Mouse (Mus musculus) embryo, embryonic 10.5 days (tissue): ENCODE measurements at regions not wholly inside any gene's neighbourhood (a gene's known extent, or its start where the extent isn't known, plus 50 kb on each side); places are given as distances from the start of the nearest gene placed in this dataset.

Experiments used
- DNase-seq: peaks from one replicate; pipeline ENCODE4 v3.0.0-alpha.2; 2015; ENCODE audit warnings: low spot score

- peak; percentile 91 for DNase-seq
Observed at GRCm38 (mm10) chr16:49278478-49278877, 221.2 kb downstream of the Myh15 start.

- no peak for DNase-seq
Observed at GRCm38 (mm10) chr16:49288096-49288714, 230.9 kb downstream of the Myh15 start.

DNA sequence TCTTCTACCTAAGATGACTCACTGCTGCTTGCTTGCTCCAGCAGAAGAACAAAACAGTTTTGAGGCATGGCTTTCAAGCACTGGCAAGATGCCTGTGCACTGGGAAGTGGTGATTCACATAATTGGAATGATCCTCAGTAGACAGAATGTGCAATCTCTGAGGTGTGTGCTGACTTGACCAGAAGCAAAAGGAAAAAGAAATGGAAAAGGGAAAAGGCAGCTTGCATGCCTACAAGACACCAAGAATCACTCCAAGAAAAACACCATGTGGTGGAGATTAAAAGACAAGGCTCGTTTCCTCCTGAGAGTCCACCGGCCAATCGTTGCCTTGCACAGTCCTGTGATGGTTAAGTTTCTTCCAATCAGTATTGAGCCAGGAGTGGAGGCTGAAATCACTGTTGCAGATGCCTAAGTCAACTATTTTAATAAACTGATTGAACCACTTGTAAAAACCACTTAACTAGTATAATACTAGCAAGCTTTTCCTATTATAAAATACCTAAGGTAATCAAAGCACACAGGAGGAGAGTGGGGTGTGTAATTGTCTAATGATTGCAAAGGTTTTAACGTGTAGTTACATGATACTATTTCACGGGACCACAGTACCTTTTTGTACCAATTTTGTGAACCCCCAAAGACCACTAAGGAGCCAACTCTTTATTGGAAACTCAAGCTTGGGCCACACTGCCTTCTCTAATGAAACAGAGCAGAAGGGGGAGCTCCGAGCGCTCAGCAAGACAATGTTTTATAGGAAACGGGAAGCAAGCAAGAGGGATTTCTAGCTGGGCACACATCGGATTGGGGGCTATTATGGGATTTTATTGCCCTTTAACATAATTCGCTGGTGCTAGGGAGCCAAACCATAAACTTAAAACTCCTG, 232.2 kb downstream of the Myh15 start:
- DNase-seq, result no peak

DNA sequence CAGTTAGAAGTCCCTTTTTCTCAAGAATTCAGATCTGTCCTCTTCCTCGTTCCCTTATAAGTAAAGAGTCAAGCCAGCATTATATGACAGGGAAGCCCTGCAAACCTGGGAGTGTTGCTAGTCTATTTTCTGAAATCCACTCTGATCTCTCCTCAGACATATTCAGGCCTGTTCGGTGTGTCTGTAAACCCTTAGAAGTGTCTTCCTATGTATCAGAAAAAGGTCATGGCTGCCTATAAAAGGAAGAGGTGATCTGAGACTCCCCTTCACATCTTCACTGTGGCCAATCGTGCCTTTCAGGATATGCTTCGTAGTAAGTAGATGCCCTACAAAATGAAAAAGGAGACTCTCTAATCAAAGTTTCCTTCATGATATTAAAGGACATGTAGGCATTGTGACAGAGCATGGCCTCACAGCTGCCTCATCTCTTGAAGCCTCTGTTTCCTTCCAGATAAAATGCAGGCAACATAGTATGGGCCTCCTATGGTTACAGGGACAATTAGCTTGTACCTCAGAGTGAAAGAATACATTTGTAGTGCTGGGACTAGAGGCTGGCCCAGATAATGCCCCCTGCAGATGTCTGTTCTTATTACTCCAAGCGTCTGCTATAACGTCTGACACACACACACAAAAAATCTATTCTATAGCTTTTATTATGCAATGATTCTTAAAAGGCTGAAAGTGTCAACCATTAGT, 246.5 kb downstream of the Myh15 start:
- DNase-seq, result no peak

- no peak for DNase-seq
Observed at GRCm38 (mm10) chr16:49304354-49304753, 247.1 kb downstream of the Myh15 start.

DNA sequence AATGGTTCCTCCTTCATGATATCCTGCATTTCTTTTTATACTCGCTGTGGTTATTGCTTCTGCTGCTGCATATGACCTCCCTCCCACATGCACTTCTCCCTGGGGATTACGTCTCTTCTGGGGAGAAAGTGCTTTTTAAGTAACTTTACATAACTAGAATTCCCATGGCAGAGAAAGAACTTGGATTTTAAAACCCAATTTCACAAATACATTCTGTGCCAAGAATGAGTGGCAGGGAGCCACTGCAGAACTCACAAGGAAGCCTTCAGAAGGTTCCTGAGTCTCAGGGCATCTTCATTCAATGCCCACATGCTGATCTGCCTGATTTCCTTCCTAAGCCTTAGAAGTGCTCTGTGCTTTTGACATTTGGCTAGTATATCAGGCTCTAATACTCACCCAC, 259.8 kb downstream of the Myh15 start:
- DNase-seq, result no peak

DNA sequence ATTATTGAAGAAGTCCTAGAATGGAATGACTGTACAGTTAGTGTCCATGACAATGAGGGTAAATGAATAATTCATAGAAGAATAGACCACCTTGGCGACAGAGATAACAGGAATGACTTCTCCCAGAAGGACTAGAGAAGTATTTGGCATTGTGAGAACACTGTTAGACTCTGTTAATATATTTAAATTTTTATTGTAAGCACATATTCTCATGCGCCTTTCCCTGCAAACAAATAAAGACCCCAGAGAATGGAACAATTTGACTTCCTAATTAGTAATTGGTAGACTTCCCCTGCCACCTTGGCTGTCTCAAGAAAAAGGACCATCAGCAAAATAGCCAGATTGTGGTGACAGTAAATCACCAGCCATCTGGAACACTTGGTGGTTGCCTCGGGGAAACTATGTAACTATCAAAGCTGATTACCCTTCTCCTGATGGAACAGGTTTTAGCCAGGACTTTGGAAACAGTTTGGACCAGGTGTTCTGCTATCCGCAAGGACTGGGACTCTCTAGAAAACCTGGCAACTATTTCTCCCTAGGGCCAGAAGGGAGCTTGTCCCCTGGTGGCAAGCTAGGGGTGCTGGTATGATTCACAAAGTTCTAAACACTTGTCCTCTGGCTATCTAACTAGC, 261.9 kb downstream of the Myh15 start:
- no peak for DNase-seq

GRCm38 (mm10) chr16:49319774-49320173, 262.5 kb downstream of the Myh15 start:
- no peak for DNase-seq

GRCm38 (mm10) chr16:49321951-49322350, 264.7 kb downstream of the Myh15 start:
- DNase-seq, result no peak

DNA sequence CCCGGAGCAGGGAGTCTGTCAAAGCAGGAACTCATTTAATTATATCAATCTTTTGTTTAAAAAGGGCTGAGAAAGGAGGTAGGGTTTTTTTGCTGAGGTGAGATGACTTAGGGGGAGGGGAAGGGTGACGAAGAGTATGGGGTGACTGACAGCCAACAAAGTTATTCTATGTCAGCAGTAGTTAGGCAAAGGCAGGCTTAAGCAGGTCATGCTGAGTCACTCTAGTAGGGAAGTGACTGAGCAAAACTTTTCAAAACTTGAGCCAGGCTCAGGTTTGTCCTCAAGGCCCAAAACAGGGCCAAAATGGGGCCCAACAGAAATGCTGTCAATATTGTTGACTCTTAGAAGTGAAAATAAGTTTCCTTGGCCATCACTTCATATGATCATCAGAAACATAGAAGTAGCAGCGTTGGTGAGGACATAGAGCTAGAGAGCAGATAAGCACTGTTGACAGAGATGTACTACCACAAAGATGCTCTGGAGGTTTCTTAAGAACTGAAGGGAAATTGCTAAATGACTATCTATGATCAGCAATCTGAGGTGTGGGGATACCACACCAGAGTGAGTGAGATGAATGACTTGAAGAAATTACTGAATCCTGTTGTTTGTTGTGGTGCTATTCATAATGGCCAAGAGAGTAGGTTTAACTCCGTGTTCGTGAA, 273.6 kb downstream of the Myh15 start:
- DNase-seq, result no peak

DNA sequence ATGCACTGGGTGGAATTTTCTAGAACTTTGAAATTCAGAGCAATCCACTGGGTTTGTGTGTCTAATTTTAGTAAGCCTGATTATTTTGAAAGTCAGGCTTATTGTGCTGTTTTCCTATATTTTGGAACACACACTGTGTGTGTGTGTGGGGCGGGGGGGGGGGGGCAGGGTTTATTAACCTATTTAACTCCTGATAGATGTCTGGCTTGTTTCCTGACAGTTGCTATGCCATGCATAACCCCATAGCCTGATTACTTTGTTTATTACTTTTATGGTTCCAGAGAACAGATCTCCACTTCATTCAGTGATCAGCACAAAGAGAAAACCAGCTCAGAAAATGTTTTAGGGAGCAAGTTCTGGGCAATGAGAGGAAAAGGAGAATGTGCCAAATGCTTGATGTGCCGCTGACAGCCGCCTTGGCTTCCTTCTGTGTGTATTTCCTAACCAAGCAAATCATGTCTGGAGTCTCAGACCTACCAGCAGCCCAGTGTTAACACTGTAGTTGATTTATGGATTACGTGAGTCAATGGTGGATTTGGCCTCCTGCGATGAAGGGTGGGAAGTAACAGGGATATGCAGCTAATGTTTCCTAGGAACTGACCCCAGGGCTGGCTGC, 274.9 kb downstream of the Myh15 start:
- DNase-seq, result no peak

GRCm38 (mm10) chr16:49335916-49336315, 278.6 kb downstream of the Myh15 start:
- no peak for DNase-seq

GRCm38 (mm10) chr16:49337948-49338347, 280.7 kb downstream of the Myh15 start:
- DNase-seq, result no peak

DNA sequence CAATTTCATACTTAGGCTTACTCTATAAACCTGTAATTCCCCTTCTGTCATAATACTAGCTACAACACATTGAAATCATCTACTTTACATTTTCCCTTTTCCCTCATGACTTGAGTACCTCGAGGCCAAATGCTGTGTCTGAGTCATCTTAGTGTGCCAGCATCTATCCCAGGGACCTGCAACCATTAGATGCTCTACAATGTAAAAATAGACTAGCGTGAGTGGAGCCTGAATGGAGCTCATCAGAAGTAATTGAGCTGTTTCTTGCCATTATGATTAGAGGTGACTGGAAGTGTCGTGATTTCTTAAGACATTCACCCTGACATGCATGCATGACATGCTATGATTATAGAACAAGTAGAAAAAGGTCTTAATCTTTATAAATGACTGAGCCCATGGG, 301.1 kb downstream of the Myh15 start:
- DNase-seq, result no peak

DNA sequence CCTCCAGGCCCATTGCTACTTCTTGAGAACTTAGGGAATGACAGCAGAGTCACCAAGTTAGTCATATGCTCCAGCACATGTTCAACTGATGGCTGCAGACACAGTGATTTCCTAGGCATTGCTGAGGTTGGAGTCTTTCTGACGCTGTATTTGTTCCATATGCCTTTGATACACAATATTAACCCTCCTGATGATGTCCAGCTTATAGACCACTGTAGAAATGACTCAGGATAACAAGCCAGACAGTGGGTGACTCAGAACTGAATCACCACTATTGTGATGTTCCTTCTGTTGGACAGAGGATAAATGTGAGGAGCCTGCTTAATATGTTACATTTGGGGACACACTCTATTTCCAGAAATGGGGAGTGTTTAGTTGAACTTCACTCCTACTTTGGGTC, 304.4 kb downstream of the Myh15 start:
- DNase-seq, result no peak

DNA sequence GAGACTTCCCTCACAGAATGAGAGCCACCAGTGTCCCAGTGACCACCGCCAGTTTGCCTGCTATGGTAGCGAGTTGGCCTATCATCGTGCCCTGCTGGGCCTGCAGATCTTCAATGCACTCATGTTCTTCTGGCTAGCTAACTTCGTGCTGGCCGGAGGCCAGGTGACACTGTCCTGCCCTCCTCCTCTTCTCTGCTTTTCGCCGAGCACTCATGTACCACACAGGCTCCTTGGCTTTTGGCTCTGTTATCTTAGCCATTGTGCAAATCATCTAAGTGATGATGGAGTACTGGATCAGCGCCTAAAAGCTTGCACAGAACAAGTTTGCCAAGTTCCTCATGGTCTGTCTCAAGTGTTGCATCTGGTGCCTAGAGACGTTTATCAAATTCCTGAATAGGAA, 312.2 kb downstream of the Myh15 start:
- DNase-seq, result no peak

- DNase-seq, result no peak
Observed at GRCm38 (mm10) chr16:49375108-49375507, 317.8 kb downstream of the Myh15 start.

DNA sequence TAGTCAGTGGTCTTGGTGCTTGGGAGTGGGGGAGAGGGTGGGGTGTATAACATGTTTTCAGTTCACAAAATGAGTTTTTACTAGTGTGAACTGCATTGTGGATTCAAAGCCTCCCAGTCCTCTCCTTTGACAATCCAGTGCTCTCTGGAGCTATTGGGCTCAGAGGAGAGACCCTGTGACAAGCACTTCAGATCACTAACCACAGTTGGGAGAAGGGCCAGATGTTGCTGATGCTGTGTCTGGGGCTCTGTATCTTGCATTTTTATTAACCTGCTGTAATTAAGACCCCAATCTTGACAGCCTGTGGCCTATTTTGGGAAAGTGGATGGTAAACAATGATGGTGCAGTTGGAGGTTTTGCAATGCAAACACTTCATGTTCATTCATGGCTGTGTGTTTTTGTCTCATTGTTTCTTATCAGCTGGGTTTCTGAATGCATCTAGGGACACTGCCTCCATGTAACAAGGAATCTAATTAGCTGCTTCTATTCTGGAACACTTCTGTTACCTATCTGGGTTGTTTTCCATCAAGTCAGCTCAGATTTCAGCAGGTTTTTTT, 320.0 kb upstream of the Ift57 start:
- DNase-seq, result no peak

DNA sequence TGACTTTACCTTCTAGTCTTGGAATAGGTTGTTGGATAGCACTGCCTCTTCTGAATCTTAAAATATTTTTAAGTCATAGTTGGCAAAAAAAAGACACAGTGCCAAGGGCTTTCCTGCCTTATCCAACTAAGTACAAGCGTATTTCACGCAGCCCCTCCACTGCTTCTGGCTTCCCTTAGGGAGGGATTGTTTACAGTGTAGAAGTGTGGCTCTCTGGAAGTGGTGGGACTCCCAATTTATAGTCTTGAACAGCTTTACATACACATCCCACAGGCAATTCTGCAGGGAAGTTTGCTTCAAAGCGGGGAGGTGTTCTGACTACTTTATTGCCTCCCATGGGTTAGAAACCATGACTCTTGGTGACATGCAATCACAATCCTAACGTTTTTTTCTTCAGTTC, 310.9 kb upstream of the Ift57 start:
- no peak for DNase-seq

- peak; percentile 77 for DNase-seq
Observed at GRCm38 (mm10) chr16:49407956-49408795, 290.9 kb upstream of the Ift57 start.
